Mouse (Mus musculus) limb, embryonic 12.5 days (tissue): ENCODE results near the gene Pjvk. TPM values are rescaled to one million over a fixed set of nuclear protein-coding genes. Genes with fewer than 3 reads are reported as not detected.

Source experiments
- ATAC-seq: fragments of 200-750 bp; cut with Nextera tagmentation; 2 replicates; pipeline ENCODE4 v1.8.0; 2017; ENCODE audit warnings: low read depth, moderate TSS enrichment; ENCODE audit not compliant: insufficient number of reproducible peaks, insufficient read depth, low FRiP score, low TSS enrichment
- H3K27ac ChIP-seq: fragments of 300-500 bp; sonication (generic); 2 replicates; pipeline ENCODE4 v1.5.1; 2016; ENCODE audit warnings: mild to moderate bottlenecking, moderate library complexity
- H3K27me3 ChIP-seq: fragments of 300-500 bp; sonication (generic); 2 replicates; pipeline ENCODE4 v1.6.1; 2016; ENCODE audit warnings: mild to moderate bottlenecking, moderate library complexity
- H3K36me3 ChIP-seq: fragments of 300-500 bp; sonication (generic); 2 replicates; pipeline ENCODE4 v1.6.1; 2016; ENCODE audit warnings: mild to moderate bottlenecking, moderate library complexity
- H3K4me1 ChIP-seq: fragments of 300-500 bp; sonication (generic); replicated peaks from 2 replicates; pipeline ENCODE4 v1.6.1; 2016
- H3K4me2 ChIP-seq: fragments of 300-500 bp; sonication (generic); 2 replicates; pipeline ENCODE4 v1.6.1; 2016; ENCODE audit warnings: mild to moderate bottlenecking, moderate library complexity
- H3K4me3 ChIP-seq: fragments of 300-500 bp; sonication (generic); replicated peaks from 2 replicates; pipeline ENCODE4 v1.5.1; 2016; ENCODE audit warnings: mild to moderate bottlenecking
- H3K9ac ChIP-seq: fragments of 300-500 bp; sonication (generic); replicated peaks from 2 replicates; pipeline ENCODE4 v1.6.1; 2016; ENCODE audit warnings: mild to moderate bottlenecking, moderate library complexity
- H3K9me3 ChIP-seq: fragments of 300-500 bp; sonication (generic); 2 replicates; pipeline ENCODE4 v1.6.1; 2016; ENCODE audit warnings: mild to moderate bottlenecking, moderate library complexity
- WGBS: fragments of 180-500 bp; shearing (Covaris S2); methylation state at CpG from one replicate; pipeline ENCODE4 v1.1.7; 2016; 5-methylcytosine and 5-hydroxymethylcytosine counted together
- polyA plus RNA-seq: library from polyadenylated mRNA; unstranded; fragments of >200 nt; fragmentation: Nextera tagmentation; extraction: Ambion mirVana; gene quantifications from 2 replicates; pipeline ENCODE4 v1.2.1, GENCODE M21; 2016

Gene Pjvk
- polyA plus RNA-seq, 1 experiment from 2014 or later: 0.61 TPM

DNA sequence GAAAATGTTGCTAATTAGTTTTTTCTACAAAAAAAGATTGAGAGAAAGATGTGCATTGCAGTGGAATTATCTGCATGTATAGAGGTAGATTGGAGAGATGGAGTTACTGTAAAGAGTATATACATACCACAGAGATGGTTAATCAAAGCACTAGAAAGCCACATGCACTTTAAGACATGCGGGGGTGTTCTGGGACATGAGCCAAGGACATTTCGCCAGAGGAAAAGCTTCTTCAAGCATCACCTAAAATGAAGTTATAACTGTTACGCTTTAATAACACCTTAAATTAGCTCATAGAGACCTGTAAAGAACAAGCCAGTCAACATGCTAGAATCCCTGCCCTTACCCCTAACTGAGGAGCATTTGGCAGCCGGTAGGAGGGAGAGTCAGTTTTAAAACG lies 18.9 kb downstream of the Pjvk start:
- Histone ChIP-seq H3K36me3 (peaks cover 54% of the 10 kb centered on the region), H3K27me3 (no peaks in the 10 kb centered on the region), H3K4me1 (peaks cover 8% of the 10 kb centered on the region), H3K4me3 (no peak overlapping the region), H3K4me2 (no peak overlapping the region), H3K27ac (no peak overlapping the region), H3K9ac (no peak overlapping the region), H3K9me3 (no peaks in the 10 kb centered on the region)
- ATAC-seq: no peak
- 81% methylated on average over 5 of the region's 5 CpGs for WGBS

DNA sequence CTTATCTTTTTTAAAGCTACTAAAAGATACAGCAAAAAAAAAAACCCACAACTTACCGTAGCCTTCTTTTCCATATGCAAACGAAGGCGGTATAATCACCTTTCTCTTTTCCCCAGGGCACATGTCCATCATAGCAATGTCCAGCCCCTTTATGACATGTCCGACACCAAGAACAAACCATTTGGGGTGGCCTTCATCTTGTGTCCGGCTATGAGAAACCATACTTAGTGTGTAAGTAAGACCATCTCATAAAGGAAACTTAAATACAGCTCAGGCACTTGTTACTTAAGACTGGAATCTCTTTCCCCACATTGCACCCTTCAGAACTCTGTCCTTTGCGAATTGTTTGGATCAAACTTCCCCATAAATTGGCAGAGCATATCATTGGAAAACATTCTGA lies 23.4 kb downstream of the Pjvk start:
- WGBS: 88% methylated on average over 6 of the region's 6 CpGs
- no peak overlapping the region for H3K27ac ChIP-seq

DNA sequence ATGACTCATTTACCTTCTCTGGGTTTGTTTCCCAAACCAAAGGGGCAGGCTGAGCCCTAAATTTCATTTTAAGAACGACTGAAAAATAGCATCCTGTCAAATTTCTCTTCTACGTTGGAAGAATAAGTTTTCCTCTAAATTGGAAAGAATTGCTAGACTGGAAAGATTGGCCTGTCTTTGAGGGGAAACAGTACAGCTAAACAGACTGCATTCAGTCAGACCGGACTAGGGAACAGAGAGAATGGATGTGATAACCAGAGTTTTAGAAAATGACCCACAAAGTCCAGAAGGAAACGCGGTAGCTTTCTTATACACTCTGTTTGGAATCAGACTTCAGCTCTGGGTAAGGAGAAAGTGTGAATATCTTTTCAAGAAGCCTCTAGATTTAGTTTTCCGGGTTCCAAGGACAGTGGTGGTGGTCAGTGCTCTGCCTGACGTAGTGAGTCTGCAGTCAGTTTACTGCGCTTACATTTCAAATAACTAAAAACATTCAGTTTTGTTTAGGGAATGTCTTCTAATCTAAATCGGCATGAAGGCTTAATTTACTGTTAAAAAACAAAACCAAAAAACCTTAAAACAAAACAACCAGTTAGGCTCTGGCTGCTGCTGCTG lies 24.0 kb downstream of the Pjvk start:
- no peaks in the 10 kb centered on the region for H3K9me3 ChIP-seq
- peak overlapping the region; percentile 64 for H3K4me2 ChIP-seq
- peaks cover 20% of the 10 kb centered on the region for H3K4me1 ChIP-seq
- H3K4me3 ChIP-seq: peak overlapping the region; percentile 45
- H3K27ac ChIP-seq: peak overlapping the region; percentile 81
- 29% methylated on average over 9 of the region's 9 CpGs for WGBS
- ATAC-seq: no peak
- no peaks in the 10 kb centered on the region for H3K27me3 ChIP-seq
- H3K9ac ChIP-seq: peak overlapping the region; percentile 58
- H3K36me3 ChIP-seq: peaks cover 10% of the 10 kb centered on the region

More for the DNA sequence above, 23.4 kb downstream of the Pjvk start:
- peak overlapping the region; percentile 64 for H3K4me2 ChIP-seq
- peak overlapping the region; percentile 45 for H3K4me3 ChIP-seq
- no peaks in the 10 kb centered on the region for H3K27me3 ChIP-seq
- H3K9ac ChIP-seq: peak overlapping the region; percentile 58; the same call in 1 of the 2 replicates
- H3K36me3 ChIP-seq: peaks cover 16% of the 10 kb centered on the region
- peaks cover 16% of the 10 kb centered on the region for H3K4me1 ChIP-seq
- no peak for ATAC-seq
- H3K9me3 ChIP-seq: no peaks in the 10 kb centered on the region

DNA sequence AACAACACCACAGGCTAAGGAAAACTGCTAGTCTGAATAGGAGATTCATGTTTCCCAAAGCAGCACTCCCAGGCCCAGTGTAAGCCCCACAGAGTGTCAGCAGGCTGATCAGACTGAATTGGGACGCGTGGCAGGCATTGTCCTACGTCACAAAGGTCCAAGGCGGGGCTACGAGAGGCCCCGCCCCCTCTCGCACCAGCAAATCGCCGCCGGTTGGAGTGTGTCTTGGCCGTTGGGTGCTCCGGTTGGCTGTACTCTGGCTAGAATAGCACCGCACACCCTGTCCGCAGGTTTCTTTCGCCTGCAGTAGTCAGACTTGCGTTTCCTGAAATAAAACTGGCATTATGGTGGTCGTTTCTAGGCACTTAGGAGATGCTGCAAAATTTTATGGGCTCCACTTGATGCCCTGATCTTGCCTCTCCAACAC lies 24.7 kb downstream of the Pjvk start, which contains the start of gene Fkbp7:
Gene Fkbp7, minus strand, starts transcription at position 151 of the 427 bp plus-strand sequence.
- Histone ChIP-seq H3K9me3 (no peaks in the 10 kb centered on the region), H3K4me2 (peak within 1 kb of the TSS; percentile 64), H3K9ac (peak within 1 kb of the TSS; percentile 58), H3K27me3 (no peaks in the 10 kb centered on the region), H3K27ac (peak within 1 kb of the TSS; percentile 81), H3K4me3 (peak within 1 kb of the TSS; percentile 45), H3K4me1 (peaks cover 20% of the 10 kb centered on the region), H3K36me3 (peaks cover 10% of the 10 kb centered on the region)
- WGBS: 0% methylated on average over 17 of the region's 17 CpGs
- ATAC-seq: peak; percentile 90

DNA sequence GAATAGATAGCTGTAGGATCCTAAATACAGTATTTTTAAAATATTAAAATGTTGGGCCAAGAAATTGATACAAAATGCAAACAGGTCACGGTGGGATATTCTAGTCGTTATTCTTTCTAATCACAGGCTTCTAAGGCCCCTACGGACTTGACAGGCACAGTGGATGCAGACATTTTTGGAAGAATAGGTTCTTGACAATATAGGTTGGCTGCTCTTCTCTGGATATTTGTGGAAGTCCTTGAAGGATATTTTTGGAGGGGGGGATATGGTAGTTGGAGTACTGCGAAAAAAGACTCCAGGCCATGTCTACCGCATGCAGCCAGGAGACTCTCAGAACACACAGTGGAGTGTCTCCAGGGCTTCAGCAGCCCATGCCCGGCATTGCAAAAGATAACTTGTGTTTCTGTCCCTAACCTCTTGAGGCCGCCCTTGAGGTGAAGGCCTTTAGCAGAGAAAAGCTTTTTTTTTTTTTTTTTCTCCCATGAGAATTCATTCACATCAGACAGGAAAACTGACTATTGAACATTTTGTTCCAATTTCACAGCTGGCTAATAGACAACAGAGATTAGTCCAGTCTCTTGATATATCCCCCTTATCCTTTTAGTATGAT lies 25.3 kb downstream of the Pjvk start:
- no peak overlapping the region for H3K9ac ChIP-seq
- H3K4me2 ChIP-seq: peak overlapping the region; percentile 64
- H3K27ac ChIP-seq: peak overlapping the region; percentile 81
- ATAC-seq: no peak
- H3K27me3 ChIP-seq: no peaks in the 10 kb centered on the region
- 43% methylated on average over 7 of the region's 7 CpGs for WGBS
- H3K9me3 ChIP-seq: no peaks in the 10 kb centered on the region
- H3K4me1 ChIP-seq: peaks cover 20% of the 10 kb centered on the region
- peak overlapping the region; percentile 45 for H3K4me3 ChIP-seq
- H3K36me3 ChIP-seq: peaks cover 7% of the 10 kb centered on the region

DNA sequence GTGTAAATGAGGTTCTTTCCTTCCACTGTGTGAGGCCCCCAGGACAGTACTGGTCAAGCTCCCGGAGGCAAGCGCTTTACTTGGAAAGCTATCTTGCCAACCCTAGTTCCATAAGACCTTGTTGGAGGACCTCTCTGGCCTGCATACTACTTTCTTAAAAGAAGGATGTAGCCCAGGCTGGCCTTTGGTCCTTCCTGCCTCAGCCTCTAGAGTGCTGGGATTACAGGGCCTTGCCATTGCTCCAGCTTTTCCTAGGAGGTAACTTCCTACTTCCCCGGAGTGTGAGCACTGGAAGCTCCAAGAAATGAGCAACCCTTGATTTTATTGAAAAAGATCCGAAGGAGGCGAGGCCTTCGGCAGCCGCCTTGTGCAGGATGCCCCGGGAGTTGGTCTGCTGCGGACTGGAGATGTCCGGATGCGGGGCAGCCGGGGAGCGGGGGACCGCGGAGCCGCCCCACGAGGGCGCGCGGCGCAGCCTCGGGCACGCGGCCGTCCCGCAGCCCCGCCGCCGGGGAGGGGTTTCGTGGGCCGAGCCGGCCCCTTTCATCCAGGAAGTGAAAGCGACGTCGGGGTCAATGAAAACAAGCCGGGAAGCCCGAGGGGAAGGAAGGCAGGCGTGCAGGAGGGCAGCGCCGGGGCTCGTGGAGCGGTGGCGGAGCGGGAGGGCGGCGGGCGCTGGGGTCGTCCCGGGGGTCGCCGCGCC lies 26.6 kb downstream of the Pjvk start, which contains the start of gene Plekha3:
Gene Plekha3, plus strand, starts transcription at position 557 of the 703 bp plus-strand sequence.
- 5% methylated on average over 47 of the region's 52 CpGs for WGBS
- ATAC-seq: peak; percentile 34; the same call in 1 of the 2 replicates

DNA sequence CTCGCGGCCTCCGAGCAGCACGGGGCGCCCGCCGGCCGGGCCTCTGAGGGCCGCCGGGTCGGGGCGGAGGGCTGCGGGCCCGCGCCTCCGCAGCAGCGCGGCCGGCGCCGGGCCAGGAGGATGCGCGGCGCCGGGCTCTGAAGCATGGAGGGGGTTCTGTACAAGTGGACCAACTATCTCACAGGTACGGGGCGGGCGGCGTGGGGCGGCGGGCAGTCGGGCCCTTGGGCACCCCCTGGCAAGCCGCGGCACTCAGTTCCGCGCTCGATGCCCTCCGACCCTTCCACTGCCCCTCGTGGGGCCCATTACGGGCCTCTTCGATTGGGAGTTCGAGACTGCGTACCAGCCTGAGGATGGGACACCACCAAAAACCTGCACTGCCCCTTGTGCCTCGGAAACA lies 27.2 kb downstream of the Pjvk start:
- Histone ChIP-seq H3K9ac (peak overlapping the region; percentile 91), H3K27me3 (no peaks in the 10 kb centered on the region), H3K4me3 (peak overlapping the region; percentile 90), H3K9me3 (no peaks in the 10 kb centered on the region), H3K4me2 (peak overlapping the region; percentile 69), H3K36me3 (peaks cover 5% of the 10 kb centered on the region; the same call in 1 of the 2 replicates), H3K4me1 (peaks cover 20% of the 10 kb centered on the region), H3K27ac (peak overlapping the region; percentile 78)
- peak; percentile 16; the same call in 1 of the 2 replicates for ATAC-seq
- WGBS: under 1% methylated on average over 33 of the region's 44 CpGs

More for the DNA sequence above, 26.6 kb downstream of the Pjvk start, which contains the start of gene Plekha3:
- Histone ChIP-seq H3K9me3 (no peaks in the 10 kb centered on the region), H3K4me2 (peak within 1 kb of the TSS; percentile 69), H3K4me1 (peaks cover 20% of the 10 kb centered on the region), H3K4me3 (peak within 1 kb of the TSS; percentile 90), H3K27me3 (no peaks in the 10 kb centered on the region), H3K36me3 (no peaks in the 10 kb centered on the region), H3K27ac (peak within 1 kb of the TSS; percentile 78), H3K9ac (peak within 1 kb of the TSS; percentile 91)

DNA sequence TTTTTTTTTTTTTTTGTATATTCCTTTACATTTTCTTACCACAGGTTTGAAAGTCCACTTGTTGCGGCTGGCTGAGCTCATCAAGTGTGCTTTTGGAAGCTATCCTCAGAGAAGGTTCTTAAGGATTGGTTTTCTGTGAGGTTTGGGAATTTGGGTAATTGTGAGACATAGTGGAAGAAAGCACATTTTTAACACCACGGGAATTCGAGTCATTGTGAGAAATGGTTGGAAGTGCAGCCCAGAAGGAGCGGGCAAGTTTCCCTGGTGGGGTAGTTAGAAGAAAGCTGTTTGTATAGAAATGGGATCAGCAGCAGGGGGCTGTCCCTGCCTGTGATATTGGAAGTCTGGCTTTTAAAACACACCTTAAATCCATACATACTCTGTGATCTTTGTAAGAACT lies 27.7 kb downstream of the Pjvk start:
- peaks cover 20% of the 10 kb centered on the region for H3K4me1 ChIP-seq
- no peak overlapping the region for H3K27ac ChIP-seq
- WGBS: 9% methylated on average over 4 of the region's 4 CpGs
- H3K36me3 ChIP-seq: peaks cover 9% of the 10 kb centered on the region; the same call in 1 of the 2 replicates
- no peak for ATAC-seq
- peak overlapping the region; percentile 91 for H3K9ac ChIP-seq
- H3K9me3 ChIP-seq: no peaks in the 10 kb centered on the region
- H3K4me3 ChIP-seq: peak overlapping the region; percentile 90
- peak overlapping the region; percentile 69 for H3K4me2 ChIP-seq
- no peaks in the 10 kb centered on the region for H3K27me3 ChIP-seq

DNA sequence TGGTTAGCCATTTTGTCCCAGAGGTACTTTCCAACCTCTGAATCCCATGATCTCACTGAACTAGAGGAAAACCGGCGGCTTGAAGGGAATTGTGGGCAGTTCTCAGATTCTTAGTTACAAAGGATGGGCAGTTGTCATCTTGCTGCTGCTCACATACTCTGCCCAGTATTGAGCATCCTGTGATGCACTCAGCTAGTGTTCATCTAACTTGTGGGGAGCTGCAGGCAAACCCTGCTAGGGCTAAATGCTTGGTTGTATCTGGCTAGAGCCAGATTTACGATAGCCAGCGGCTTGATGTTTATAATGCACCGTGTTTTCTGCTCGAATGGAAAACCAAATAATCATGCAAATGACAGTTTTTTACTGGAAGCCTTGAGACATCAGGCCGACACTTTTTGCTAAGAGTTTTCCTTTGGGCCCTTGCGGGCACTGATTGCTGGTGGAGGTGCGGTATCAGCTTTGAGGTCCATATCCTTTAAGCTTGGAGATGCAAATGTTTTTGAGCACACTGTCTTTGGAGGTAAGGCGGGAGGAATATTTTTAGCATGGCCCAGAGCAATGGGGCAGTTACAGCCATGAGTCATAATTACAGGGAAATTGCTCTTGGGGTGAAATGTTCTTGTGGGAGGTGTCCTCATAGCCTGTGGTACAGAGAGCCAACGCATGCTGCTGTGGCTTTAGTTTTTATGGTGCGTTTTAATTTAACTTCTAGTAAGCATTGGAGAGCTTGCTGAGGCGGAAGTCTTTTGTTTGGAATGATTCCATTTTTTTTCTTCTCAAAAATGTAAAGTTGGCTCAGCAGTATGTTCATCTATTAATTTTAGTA lies 28.3 kb downstream of the Pjvk start:
- WGBS: 54% methylated on average over 13 of the region's 13 CpGs
- peak overlapping the region; percentile 46; the same call in 1 of the 2 replicates for H3K9ac ChIP-seq

DNA sequence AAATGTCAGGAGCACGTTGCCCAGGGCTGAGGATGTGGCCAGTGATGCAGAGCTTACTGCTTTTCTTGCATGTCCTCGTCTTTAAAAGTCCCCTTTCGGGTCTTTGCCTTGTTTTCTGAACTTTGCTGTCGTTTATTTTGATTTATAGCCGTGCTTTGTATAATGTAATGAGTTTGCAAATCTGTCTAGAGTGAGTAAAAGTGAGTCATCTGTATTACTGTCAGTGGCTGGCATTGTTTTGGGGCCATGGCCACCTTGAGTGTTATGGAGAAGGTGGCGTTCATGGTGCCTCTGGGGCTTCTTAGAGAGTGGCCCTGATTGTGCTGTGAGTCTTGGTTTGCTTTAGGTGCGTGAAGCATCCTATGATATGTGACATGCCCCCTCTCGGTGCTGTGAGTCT lies 34.0 kb downstream of the Pjvk start:
- Histone ChIP-seq H3K27me3 (no peaks in the 10 kb centered on the region), H3K4me3 (no peak overlapping the region), H3K4me1 (no peaks in the 10 kb centered on the region), H3K9me3 (no peaks in the 10 kb centered on the region), H3K4me2 (no peak overlapping the region), H3K36me3 (peaks cover 64% of the 10 kb centered on the region), H3K27ac (no peak overlapping the region), H3K9ac (no peak overlapping the region)
- no peak for ATAC-seq
- WGBS: 90% methylated on average over 8 of the region's 8 CpGs

More for the DNA sequence above, 28.3 kb downstream of the Pjvk start:
- Histone ChIP-seq H3K27ac (no peak overlapping the region), H3K36me3 (peaks cover 11% of the 10 kb centered on the region; the same call in 1 of the 2 replicates), H3K9me3 (no peaks in the 10 kb centered on the region), H3K4me2 (peak overlapping the region; percentile 69), H3K4me3 (peak overlapping the region; percentile 90), H3K27me3 (no peaks in the 10 kb centered on the region), H3K4me1 (peaks cover 16% of the 10 kb centered on the region)
- no peak for ATAC-seq
